Mouse (Mus musculus) MEL (cell line): ENCODE measurements around the gene Atic. TPM values are rescaled to one million over a fixed set of nuclear protein-coding genes. Genes with fewer than 3 reads are reported as not detected.

Source experiments
- DNase-seq: peaks from one replicate; pipeline ENCODE4 v3.0.0; 2011; ENCODE audit warnings: low read depth, low spot score
- H3K27ac ChIP-seq: 2 replicates; pipeline ENCODE4 v1.5.1; 2012; ENCODE audit warnings: low read depth, mild to moderate bottlenecking, control low read depth, low read length, moderate library complexity; ENCODE audit not compliant: control insufficient read depth
- H3K27me3 ChIP-seq, 2 experiments: fragments of 150-350 bp in 1 of 2; sonication (generic) in 1 of 2; 2 replicates each; pipeline ENCODE4 v1.6.1; 2012; ENCODE audit warnings: low read length in 2 of 2, mild to moderate bottlenecking in 2 of 2, improper control_type of control experiment in 1 of 2, moderate library complexity in 1 of 2; ENCODE audit not compliant: insufficient read depth in 2 of 2, control insufficient read depth in 1 of 2
- H3K36me3 ChIP-seq, 2 experiments: 2 replicates each; pipeline ENCODE4 v1.6.1; 2012 to 2014; ENCODE audit warnings: low read length in 2 of 2, improper control_type of control experiment in 1 of 2, inconsistent platforms in 1 of 2, mild to moderate bottlenecking in 1 of 2; ENCODE audit not compliant: insufficient read depth in 2 of 2, control insufficient read depth in 1 of 2
- H3K4me1 ChIP-seq, 2 experiments: fragments of 150-350 bp in 1 of 2; sonication (generic) in 1 of 2; 2 replicates each; pipeline ENCODE4 v1.6.1; 2012; ENCODE audit warnings: low read length in 2 of 2, improper control_type of control experiment in 1 of 2, mild to moderate bottlenecking in 1 of 2; ENCODE audit not compliant: insufficient read depth in 2 of 2, control insufficient read depth in 1 of 2
- H3K4me3 ChIP-seq, 2 experiments: fragments of 150-350 bp in 1 of 2; sonication (generic) in 1 of 2; 2 replicates each; pipeline ENCODE4 v1.5.1; 2012; ENCODE audit warnings: low read depth in 2 of 2, low read length in 2 of 2, mild to moderate bottlenecking in 2 of 2, moderate library complexity in 2 of 2, control low read depth in 1 of 2, improper control_type of control experiment in 1 of 2; ENCODE audit not compliant: control insufficient read depth in 1 of 2, insufficient read depth in 1 of 2
- H3K79me2 ChIP-seq: 2 replicates; pipeline ENCODE4 v1.6.1; 2012; ENCODE audit warnings: mild to moderate bottlenecking, low read length, moderate library complexity; ENCODE audit not compliant: control insufficient read depth, poor library complexity, insufficient read depth
- H3K9ac ChIP-seq: 2 replicates; pipeline ENCODE4 v1.6.1; 2012; ENCODE audit warnings: low read depth, mild to moderate bottlenecking, control low read depth, low read length, moderate library complexity; ENCODE audit not compliant: control insufficient read depth, poor library complexity, severe bottlenecking
- H3K9me3 ChIP-seq: fragments of 150-350 bp; sonication (generic); replicated peaks from 2 replicates; pipeline ENCODE4 v1.6.1; 2012; ENCODE audit warnings: mild to moderate bottlenecking, low read length, improper control_type of control experiment, moderate library complexity; ENCODE audit not compliant: insufficient read depth
- EP300 ChIP-seq, 2 experiments: IDR thresholded peaks; 2 replicates each; pipeline ENCODE4 v1.6.1; 2011; ENCODE audit warnings: improper control_type of control experiment in 2 of 2, low read length in 2 of 2, low read depth in 1 of 2, mild to moderate bottlenecking in 1 of 2
- GATA1 ChIP-seq: IDR thresholded peaks from 2 replicates; pipeline ENCODE4 v1.6.1; 2011; ENCODE audit warnings: low read depth, low read length, improper control_type of control experiment
- HCFC1 ChIP-seq: IDR thresholded peaks from 2 replicates; pipeline ENCODE4 v1.6.1; 2012; ENCODE audit warnings: low read depth, mild to moderate bottlenecking, inconsistent platforms, low read length, improper control_type of control experiment, moderate library complexity
- KAT2A ChIP-seq: conservative IDR thresholded peaks from 2 replicates; pipeline ENCODE4 v1.6.1; 2012; ENCODE audit warnings: low read depth, low read length, improper control_type of control experiment, inconsistent platforms
- MAFK ChIP-seq: IDR thresholded peaks from 2 replicates; pipeline ENCODE4 v1.6.1; 2011; ENCODE audit warnings: low read depth, mild to moderate bottlenecking, low read length, improper control_type of control experiment, borderline replicate concordance
- MAZ ChIP-seq: IDR thresholded peaks from 2 replicates; pipeline ENCODE4 v1.6.1; 2012; ENCODE audit warnings: low read depth, mild to moderate bottlenecking, inconsistent platforms, low read length, improper control_type of control experiment
- MEF2A ChIP-seq: IDR thresholded peaks from 2 replicates; pipeline ENCODE4 v1.6.1; 2014; ENCODE audit warnings: low read depth, mild to moderate bottlenecking, inconsistent platforms, low read length, improper control_type of control experiment; ENCODE audit not compliant: poor library complexity, insufficient replicate concordance, severe bottlenecking; ENCODE audit errors: extremely low read depth
- MXI1 ChIP-seq: IDR thresholded peaks from 2 replicates; pipeline ENCODE4 v1.6.1; 2011; ENCODE audit warnings: mild to moderate bottlenecking, low read depth, low read length, improper control_type of control experiment
- NELFE ChIP-seq: IDR thresholded peaks from 2 replicates; pipeline ENCODE4 v1.6.1; 2011; ENCODE audit warnings: low read depth, low read length, improper control_type of control experiment
- POLR2AphosphoS5 ChIP-seq: IDR thresholded peaks from 2 replicates; pipeline ENCODE4 v1.6.1; 2012; ENCODE audit warnings: low read depth, borderline replicate concordance, mild to moderate bottlenecking, inconsistent platforms, low read length, moderate library complexity, mixed read lengths
- RAD21 ChIP-seq: IDR thresholded peaks from 2 replicates; pipeline ENCODE4 v1.6.1; 2011; ENCODE audit warnings: mild to moderate bottlenecking, low read depth, low read length, improper control_type of control experiment
- TAL1 ChIP-seq: IDR thresholded peaks from 2 replicates; pipeline ENCODE4 v1.6.1; 2012; ENCODE audit warnings: mild to moderate bottlenecking, inconsistent platforms, low read length, moderate library complexity, mixed read lengths
- TBP ChIP-seq: IDR thresholded peaks from 2 replicates; pipeline ENCODE4 v1.8.0; 2011; ENCODE audit warnings: low read depth, low read length, improper control_type of control experiment
- TCF12 ChIP-seq: IDR thresholded peaks from 2 replicates; pipeline ENCODE4 v1.6.1; 2014; ENCODE audit warnings: low read depth, mild to moderate bottlenecking, inconsistent platforms, low read length, improper control_type of control experiment, moderate library complexity
- ZC3H11A ChIP-seq: IDR thresholded peaks from 2 replicates; pipeline ENCODE4 v1.6.1; 2012; ENCODE audit warnings: low read depth, mild to moderate bottlenecking, inconsistent platforms, low read length, improper control_type of control experiment
- ZKSCAN1 ChIP-seq: IDR thresholded peaks from 2 replicates; pipeline ENCODE4 v1.6.1; 2012; ENCODE audit warnings: low read depth, mild to moderate bottlenecking, inconsistent platforms, low read length, improper control_type of control experiment, moderate library complexity
- ZNF384 ChIP-seq: IDR thresholded peaks from 2 replicates; pipeline ENCODE4 v1.6.1; 2012; ENCODE audit warnings: low read depth, mild to moderate bottlenecking, inconsistent platforms, low read length, improper control_type of control experiment
- polyA plus RNA-seq, 2 experiments: library from polyadenylated mRNA; stranded (reverse) in 1 of 2; unstranded in 1 of 2; fragments of >175 nt in 1 of 2; fragments of >200 nt in 1 of 2; gene quantifications; 2 replicates each; pipeline versions ENCODE4 v1.2.1 to v1.2.4; 2012; ENCODE audit warnings: low replicate concordance in 2 of 2, low read depth in 1 of 2; ENCODE audit not compliant: insufficient read length in 2 of 2, insufficient read depth in 1 of 2, missing spikeins in 1 of 2
- total RNA-seq: library from RNA; depleted of rRNA; stranded (reverse); fragments of 300-350 nt; gene quantifications from 2 replicates; pipeline ENCODE4 v1.2.3, GENCODE M21; 2012

The Atic gene
- total and polyA plus RNA-seq, 3 experiments = 190 to 221 TPM; not detected in 1

- H3K4me1 ChIP-seq = no peaks in the 10 kb centered on the region
These were observed 49.7 kb upstream of the Atic start for GRCm38 (mm10) chr1:71507251-71507650.

DNA sequence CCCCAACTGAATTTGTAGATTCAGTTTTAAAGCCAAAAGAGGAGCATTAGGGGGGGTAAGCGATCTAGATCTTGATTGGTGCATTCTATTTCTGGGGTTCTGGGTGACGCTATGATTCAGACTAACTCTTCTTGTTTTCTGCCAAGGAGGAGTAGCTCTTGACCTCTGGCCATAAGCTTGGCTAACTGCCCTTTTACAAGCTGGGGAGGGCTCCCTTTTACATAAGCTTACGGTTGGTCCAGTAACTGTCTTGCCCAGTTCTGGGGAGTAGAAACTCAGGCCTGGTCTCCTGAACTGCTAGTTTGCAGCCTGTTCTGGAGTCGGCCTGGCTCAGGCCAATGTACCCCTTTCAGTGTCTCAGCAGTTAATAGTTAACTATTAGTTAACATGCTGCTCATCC is 41.9 kb upstream of the Atic start:
- Histone ChIP-seq H3K79me2 (no peaks in the 10 kb centered on the region), H3K9me3 (no peaks in the 10 kb centered on the region), H3K36me3 (no peaks in the 10 kb centered on the region), H3K9ac (no peak overlapping the region), H3K27ac (no peak overlapping the region), H3K4me3 (no peak overlapping the region), H3K27me3 (no peaks in the 10 kb centered on the region), H3K4me1 (no peaks in the 10 kb centered on the region)
- TF ChIP-seq MXI1 (no peak), KAT2A (no peak), ZNF384 (no peak), ZKSCAN1 (no peak), HCFC1 (no peak), TBP (no peak), TAL1 (no peak), ZC3H11A (no peak), MAFK (no peak), GATA1 (no peak), MEF2A (no peak), POLR2AphosphoS5 (no peak), MAZ (no peak), RAD21 (no peak), TCF12 (no peak), EP300 (IDR thresholded peaks at IDR 0.05; ENCODE audit: low read depth in 1 of 2, low read length in 2 of 2) (no peak)
- no peak for DNase-seq

More at GRCm38 (mm10) chr1:71507251-71507650, 49.7 kb upstream of the Atic start:
- no peak overlapping the region for H3K27ac ChIP-seq
- no peaks in the 10 kb centered on the region for H3K27me3 ChIP-seq
- no peaks in the 10 kb centered on the region for H3K79me2 ChIP-seq
- DNase-seq = no peak
- no peak overlapping the region for H3K4me3 ChIP-seq
- TF ChIP-seq NELFE (no peak), EP300 (IDR thresholded peaks at IDR 0.05; ENCODE audit: low read depth in 1 of 2, low read length in 2 of 2) (no peak), MXI1 (no peak), TBP (no peak), ZKSCAN1 (no peak)
- H3K36me3 ChIP-seq = no peaks in the 10 kb centered on the region
- H3K9ac ChIP-seq = no peak overlapping the region
- no peaks in the 10 kb centered on the region for H3K9me3 ChIP-seq
